Mouse (Mus musculus) gastrocnemius, adult 2 months (tissue): ENCODE results near the gene Ears2. TPM values are rescaled to one million over a fixed set of nuclear protein-coding genes. Genes with fewer than 3 reads are reported as not detected.
A peak's percentile ranks its signal among the peaks of the same experiment; 100 is the strongest.

ENCODE experiments used
- DNase-seq: peaks from one replicate; pipeline ENCODE4 v3.0.0; 2022
- H3K27ac ChIP-seq: fragments of 200-600 bp; 2 replicates; pipeline ENCODE4 v1.8.1; 2022; ENCODE audit warnings: mild to moderate bottlenecking
- H3K4me3 ChIP-seq: fragments of 200-600 bp; 2 replicates; pipeline ENCODE4 v1.8.1; 2022; ENCODE audit warnings: mild to moderate bottlenecking, moderate library complexity
- CTCF ChIP-seq: fragments of 200-600 bp; IDR thresholded peaks from 2 replicates; pipeline ENCODE4 v1.8.1; 2022; ENCODE audit warnings: antibody characterized with exemption, mild to moderate bottlenecking, moderate library complexity
- intact Hi-C: fragments of 180-260 bp; cut with DNase I; formaldehyde crosslinking; loops from one replicate; pipeline ENCODE4 v1.15.1; 2025
- total RNA-seq, 2 experiments: library from RNA; stranded (reverse); gene quantifications; 2 replicates each; pipeline ENCODE4 v1.2.3; 2021

Ears2 gene
- total RNA-seq, 2 experiments from 2014 or later, result 6.6 to 8.2 TPM

GRCm38 (mm10) chr7:122074374-122074773 is 7.3 kb upstream of the Ears2 start:
- no peak for DNase-seq
- Histone ChIP-seq H3K4me3 (no peak overlapping the region), H3K27ac (no peak overlapping the region)
- intact Hi-C loops, result no loop called here
- no peak for TF ChIP-seq CTCF

DNA sequence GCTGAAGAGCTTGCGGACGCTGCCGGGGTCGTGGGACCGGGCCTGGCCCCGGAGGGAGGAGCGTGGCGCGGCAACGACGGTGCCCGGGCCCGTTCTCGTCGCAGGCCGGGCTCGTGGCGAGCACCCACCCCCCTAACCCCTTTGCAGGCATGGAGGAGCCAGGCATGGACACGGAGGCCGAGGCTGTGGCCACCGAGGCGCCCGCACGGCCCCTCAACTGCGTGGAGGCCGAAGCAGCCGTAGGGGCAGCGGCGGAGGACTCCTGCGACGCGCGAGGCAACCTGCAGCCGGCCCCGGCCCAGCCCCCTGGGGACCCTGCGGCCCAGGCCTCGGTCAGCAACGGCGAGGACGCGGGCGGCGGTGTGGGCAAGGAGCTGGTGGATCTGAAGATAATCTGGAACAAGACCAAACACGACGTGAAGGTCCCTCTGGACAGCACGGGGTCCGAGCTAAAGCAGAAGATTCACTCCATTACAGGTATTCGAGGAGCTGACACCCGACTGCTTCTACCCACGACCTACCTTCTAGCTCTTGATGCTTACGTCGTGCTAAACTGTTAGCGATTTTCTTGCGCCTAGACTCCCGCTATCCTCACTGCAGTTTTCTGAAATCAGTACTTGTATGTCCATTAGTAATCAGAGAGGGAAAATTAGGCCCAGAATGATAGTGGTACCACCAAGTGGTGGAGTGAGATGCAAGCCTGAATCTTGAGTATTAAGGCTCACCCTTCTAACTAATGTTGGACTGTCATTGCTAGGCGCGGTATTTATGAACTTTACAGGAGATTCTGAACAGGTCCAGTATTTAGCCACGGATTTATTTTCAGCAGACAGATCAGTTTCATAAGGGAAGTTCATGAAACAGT is 686 bp upstream of the Ears2 start:
- no peak for DNase-seq
- Histone ChIP-seq H3K4me3 (peak overlapping the region; percentile 93), H3K27ac (peak overlapping the region; percentile 97)
- intact Hi-C loops, result loop anchor here (2.0 to 5.0 kb wide), 2 partner anchors 31 to 50 kb away; no protein-coding TSS in a partner anchor
- TF ChIP-seq CTCF, result peak; percentile 25; the same call in 1 of the 2 replicates

- intact Hi-C loops, result loop anchor here (5.0 kb wide), 1 partner anchor 49 kb away; no protein-coding TSS in a partner anchor
- Histone ChIP-seq H3K27ac (peak overlapping the region; percentile 97), H3K4me3 (peak overlapping the region; percentile 93)
- TF ChIP-seq CTCF, result no peak
- no peak for DNase-seq
These were observed 740 bp downstream of the Ears2 start for GRCm38 (mm10) chr7:122066102-122066944.

DNA sequence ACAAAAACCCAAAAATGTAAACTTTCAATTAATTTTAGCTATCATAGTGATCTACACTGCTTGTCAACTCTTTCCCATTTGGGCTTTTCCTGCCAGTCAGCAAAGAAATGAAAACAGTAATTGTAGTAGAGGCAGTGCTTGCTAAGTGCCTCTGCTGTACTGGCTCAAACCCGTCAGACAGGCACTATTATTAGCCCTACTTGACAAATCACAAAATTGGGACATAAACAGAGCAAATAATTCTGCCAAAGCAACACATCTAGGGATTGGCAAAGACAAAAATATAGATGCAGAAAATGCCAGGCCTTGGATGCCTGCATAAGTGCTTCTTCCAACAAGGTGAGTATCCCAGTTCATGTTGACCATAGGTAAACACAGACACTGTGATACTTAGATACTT is 1.4 kb downstream of the Ears2 start:
- no peak for DNase-seq
- no peak for TF ChIP-seq CTCF
- H3K27ac ChIP-seq, result peak overlapping the region; percentile 97
- intact Hi-C loops, result loop anchor here (5.0 kb wide), 1 partner anchor 48 kb away; no protein-coding TSS in a partner anchor
- H3K4me3 ChIP-seq, result peak overlapping the region; percentile 93

DNA sequence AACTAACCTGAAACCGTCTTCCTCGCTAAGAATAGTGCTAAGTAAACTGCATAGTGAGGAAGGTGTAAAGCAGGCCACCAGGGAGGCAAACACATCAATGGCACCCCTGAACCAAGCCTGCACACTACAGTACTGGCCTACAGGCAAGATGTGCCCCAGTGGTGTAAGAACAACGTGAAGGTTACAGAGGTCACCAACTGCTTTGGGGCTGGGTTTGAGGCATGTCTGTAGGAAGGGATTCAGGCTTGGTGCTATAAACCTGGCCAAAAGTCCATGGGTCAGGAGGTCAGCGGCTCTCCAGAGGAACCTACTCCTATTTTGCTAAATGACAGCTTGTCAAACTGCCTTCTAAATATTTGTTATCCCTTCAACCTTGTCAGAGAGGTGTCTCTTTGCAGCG is 10.4 kb downstream of the Ears2 start:
- no peak for TF ChIP-seq CTCF
- Histone ChIP-seq H3K27ac (no peak overlapping the region), H3K4me3 (no peak overlapping the region)
- no peak for DNase-seq
- intact Hi-C loops, result no loop called here

DNA sequence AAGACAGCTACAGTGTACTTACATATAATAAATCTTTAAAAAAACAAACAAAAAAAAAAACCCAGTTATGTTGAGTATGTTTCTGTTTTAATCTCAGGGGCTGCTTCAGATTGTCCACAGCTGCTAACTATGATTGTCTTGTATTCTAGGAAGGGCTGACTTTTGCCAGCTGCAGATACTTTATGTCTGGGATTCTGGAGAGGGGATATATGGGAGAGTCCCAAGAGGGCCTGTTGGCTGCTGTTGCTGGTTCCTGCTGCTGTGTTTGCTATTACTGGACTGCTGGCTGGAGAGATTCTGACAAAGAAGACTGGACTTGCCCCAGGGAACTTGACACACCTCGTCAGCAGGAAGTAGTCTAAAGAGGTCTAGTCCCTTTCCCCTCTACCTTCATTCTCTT is 16.2 kb downstream of the Ears2 start:
- intact Hi-C loops, result no loop called here
- DNase-seq, result no peak
- TF ChIP-seq CTCF, result no peak
- peak overlapping the region; percentile 51 for H3K27ac ChIP-seq
- no peak overlapping the region for H3K4me3 ChIP-seq

DNA sequence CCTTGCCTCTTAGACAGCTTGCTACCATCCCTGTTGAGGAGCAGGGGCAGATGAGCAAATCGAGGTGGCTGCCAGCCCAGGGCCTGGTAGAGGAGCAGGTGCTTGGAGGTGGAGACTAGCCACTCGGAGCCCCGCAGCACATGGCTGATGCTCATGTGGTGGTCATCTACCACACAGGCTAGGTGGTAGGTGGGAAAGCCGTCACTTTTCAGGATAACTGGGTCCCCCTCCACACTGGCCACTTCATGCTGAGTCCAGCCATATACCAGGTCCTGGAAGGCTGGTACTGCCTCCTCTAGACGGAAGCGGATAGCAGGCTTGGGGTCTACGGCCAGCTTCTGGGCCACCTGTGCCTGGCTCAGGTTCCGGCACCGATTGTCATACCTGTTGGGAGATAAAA is 18.9 kb downstream of the Ears2 start:
- no peak overlapping the region for H3K27ac ChIP-seq
- no peak for DNase-seq
- intact Hi-C loops, result no loop called here

DNA sequence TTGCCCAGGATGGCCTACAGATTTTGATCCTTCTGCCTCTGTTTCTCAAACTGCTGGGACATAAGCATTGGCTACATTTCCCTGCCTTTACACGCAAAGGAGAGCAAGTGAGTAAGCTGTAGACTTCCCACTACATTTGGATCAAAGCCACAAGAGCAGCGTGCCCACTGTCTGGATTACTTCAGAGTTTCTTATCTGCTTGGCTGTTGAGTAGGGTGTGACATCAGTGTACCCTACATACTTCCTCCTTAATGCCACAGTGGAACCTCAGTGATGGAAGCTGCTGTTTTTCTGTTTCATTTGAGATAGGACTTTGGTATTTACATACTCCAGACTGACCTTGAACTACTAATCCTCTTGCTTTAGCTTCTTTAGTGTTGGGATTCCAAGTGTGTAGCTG is 20.2 kb downstream of the Ears2 start:
- no peak for TF ChIP-seq CTCF
- H3K4me3 ChIP-seq, result no peak overlapping the region
- DNase-seq, result no peak
- H3K27ac ChIP-seq, result peak overlapping the region; percentile 83; the same call in 1 of the 2 replicates
- intact Hi-C loops, result no loop called here

More for the DNA sequence above, 18.9 kb downstream of the Ears2 start:
- TF ChIP-seq CTCF, result no peak
- H3K4me3 ChIP-seq, result no peak overlapping the region

DNA sequence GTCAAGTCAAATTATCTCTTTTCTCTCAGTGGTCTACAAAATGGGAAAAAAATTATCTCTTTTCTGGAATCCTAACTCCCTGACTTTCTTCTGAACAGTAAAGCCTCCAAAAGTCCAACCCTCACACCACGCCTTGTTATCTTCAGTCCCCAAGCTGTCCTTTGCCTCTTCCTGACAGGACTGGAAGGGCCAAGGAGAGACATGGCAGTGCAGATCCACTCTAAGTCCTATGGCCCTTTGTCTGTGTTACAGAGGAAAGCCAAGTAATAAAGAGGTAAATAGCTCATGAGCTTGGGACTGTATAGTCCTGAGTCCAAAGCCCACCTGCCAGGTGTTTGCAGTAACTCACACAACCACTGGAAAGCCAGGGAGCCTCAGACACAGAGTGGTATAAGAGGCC is 21.4 kb downstream of the Ears2 start:
- intact Hi-C loops, result no loop called here
- no peak for TF ChIP-seq CTCF
- no peak for DNase-seq
- H3K27ac ChIP-seq, result peak overlapping the region; percentile 83
- H3K4me3 ChIP-seq, result no peak overlapping the region; the same call in 1 of the 2 replicates

GRCm38 (mm10) chr7:122045181-122045634 is 21.9 kb downstream of the Ears2 start:
- TF ChIP-seq CTCF, result no peak
- intact Hi-C loops, result no loop called here

GRCm38 (mm10) chr7:122044106-122044505 is 23.0 kb downstream of the Ears2 start:
- Histone ChIP-seq H3K27ac (no peak overlapping the region), H3K4me3 (no peak overlapping the region)
- intact Hi-C loops, result no loop called here

More at GRCm38 (mm10) chr7:122045181-122045634, 21.9 kb downstream of the Ears2 start:
- Histone ChIP-seq H3K27ac (peak overlapping the region; percentile 83), H3K4me3 (no peak overlapping the region)
- DNase-seq, result peak; percentile 55

DNA sequence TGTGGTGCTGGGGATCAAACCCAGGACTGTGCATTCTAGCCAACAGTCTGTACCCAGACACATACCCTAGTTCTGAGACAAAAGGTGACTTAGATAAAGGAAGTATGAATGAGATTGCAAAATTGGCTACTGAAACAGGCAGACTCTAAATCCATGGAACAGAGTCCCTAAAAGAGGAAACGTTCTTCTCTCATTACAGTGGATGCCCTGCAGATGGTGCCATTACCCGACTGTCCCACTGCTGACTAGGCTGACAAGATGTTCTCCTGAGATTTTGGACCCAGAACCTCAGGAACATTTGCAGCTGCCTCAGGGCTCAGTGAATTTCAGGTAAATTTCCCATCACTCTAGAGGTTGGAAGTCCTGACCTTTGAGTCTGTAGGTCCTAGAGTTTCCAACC is 32.7 kb downstream of the Ears2 start:
- intact Hi-C loops, result no loop called here
- no peak overlapping the region for H3K4me3 ChIP-seq
- peak; percentile 55 for TF ChIP-seq CTCF
- no peak for DNase-seq
- no peak overlapping the region for H3K27ac ChIP-seq

More at GRCm38 (mm10) chr7:122044106-122044505, 23.0 kb downstream of the Ears2 start:
- no peak for TF ChIP-seq CTCF
- DNase-seq, result no peak
